Mouse (Mus musculus) cortical plate, adult 2 months (tissue): ENCODE results near the gene Uhrf1bp1l. TPM values are rescaled to one million over a fixed set of nuclear protein-coding genes. Genes with fewer than 3 reads are reported as not detected.
A peak's percentile ranks its signal among the peaks of the same experiment; 100 is the strongest.

Source experiments
- H3K27ac ChIP-seq: fragments of 200-500 bp; 2 replicates; pipeline ENCODE4 v1.5.1; 2012; ENCODE audit warnings: low read length, control low read depth, inconsistent platforms; ENCODE audit not compliant: insufficient read depth
- H3K4me1 ChIP-seq: fragments of 200-500 bp; 2 replicates; pipeline ENCODE4 v1.6.1; 2011; ENCODE audit warnings: low read length; ENCODE audit not compliant: control insufficient read depth, insufficient read depth
- H3K4me3 ChIP-seq: fragments of 200-500 bp; 2 replicates; pipeline ENCODE4 v1.5.1; 2011; ENCODE audit warnings: mild to moderate bottlenecking, low read length, control low read depth; ENCODE audit not compliant: insufficient read depth
- CTCF ChIP-seq: fragments of 200-500 bp; IDR thresholded peaks from 2 replicates; pipeline ENCODE4 v1.5.1; 2011; ENCODE audit warnings: mild to moderate bottlenecking, control low read depth, low read length; ENCODE audit not compliant: insufficient read depth; ENCODE audit errors: extremely low read depth
- POLR2A ChIP-seq: fragments of 200-500 bp; IDR thresholded peaks from 2 replicates; pipeline ENCODE4 v1.6.1; 2011; ENCODE audit warnings: mild to moderate bottlenecking, low read length, control low read depth; ENCODE audit not compliant: insufficient read depth; ENCODE audit errors: extremely low read depth
- polyA plus RNA-seq: library from polyadenylated mRNA; depleted of rRNA; stranded (reverse); fragments of >200 nt; gene quantifications from 2 replicates; pipeline ENCODE4 v1.2.3, GENCODE M21; 2012

Gene Uhrf1bp1l
- polyA plus RNA-seq, 1 experiment: 46.6 TPM

- Histone ChIP-seq H3K27ac (no peak overlapping the region), H3K4me1 (no peaks in the 10 kb centered on the region), H3K4me3 (no peak overlapping the region)
- no peak for TF ChIP-seq CTCF
- TF ChIP-seq POLR2A: no peak
Measured at GRCm38 (mm10) chr10:89722247-89723195, 22.3 kb upstream of the Uhrf1bp1l start.

- Histone ChIP-seq H3K27ac (no peak overlapping the region), H3K4me1 (no peaks in the 10 kb centered on the region), H3K4me3 (no peak overlapping the region)
- TF ChIP-seq CTCF (no peak), POLR2A (no peak)
Measured at GRCm38 (mm10) chr10:89730386-89730785, 14.4 kb upstream of the Uhrf1bp1l start.

GRCm38 (mm10) chr10:89731341-89731740 lies 13.4 kb upstream of the Uhrf1bp1l start:
- H3K4me1 ChIP-seq: no peaks in the 10 kb centered on the region
- no peak overlapping the region for H3K27ac ChIP-seq
- no peak for TF ChIP-seq CTCF
- no peak for TF ChIP-seq POLR2A
- peak overlapping the region; percentile 59 for H3K4me3 ChIP-seq

- no peak within 1 kb of the TSS for H3K27ac ChIP-seq
- H3K4me3 ChIP-seq: peak within 1 kb of the TSS; percentile 59
- no peaks in the 10 kb centered on the region for H3K4me1 ChIP-seq
- peak; percentile 94 for TF ChIP-seq POLR2A
- no peak for TF ChIP-seq CTCF
Measured at GRCm38 (mm10) chr10:89732001-89732794, 12.6 kb upstream of the Uhrf1bp1l start, which contains the start of gene Actr6. Gene Actr6, minus strand, starts transcription at chr10:89732295.

GRCm38 (mm10) chr10:89737092-89737491 lies 7.7 kb upstream of the Uhrf1bp1l start:
- Histone ChIP-seq H3K4me1 (no peaks in the 10 kb centered on the region), H3K27ac (no peak overlapping the region), H3K4me3 (no peak overlapping the region)
- TF ChIP-seq CTCF (0 out of 2 replicates have a peak, but pooled peaks have one; percentile 2), POLR2A (no peak)

- no peaks in the 10 kb centered on the region for H3K4me1 ChIP-seq
- no peak for TF ChIP-seq CTCF
- TF ChIP-seq POLR2A: no peak
- no peak overlapping the region for H3K27ac ChIP-seq
- H3K4me3 ChIP-seq: no peak overlapping the region
Measured at GRCm38 (mm10) chr10:89737887-89738286, 6.9 kb upstream of the Uhrf1bp1l start.

- no peak overlapping the region for H3K4me3 ChIP-seq
- TF ChIP-seq CTCF (no peak), POLR2A (no peak)
- no peaks in the 10 kb centered on the region for H3K4me1 ChIP-seq
- H3K27ac ChIP-seq: no peak overlapping the region
Measured at GRCm38 (mm10) chr10:89738395-89738794, 6.4 kb upstream of the Uhrf1bp1l start.

GRCm38 (mm10) chr10:89739703-89740102 lies 5.1 kb upstream of the Uhrf1bp1l start:
- TF ChIP-seq CTCF: no peak
- TF ChIP-seq POLR2A: no peak
- Histone ChIP-seq H3K27ac (no peak overlapping the region), H3K4me1 (no peaks in the 10 kb centered on the region), H3K4me3 (no peak overlapping the region)

GRCm38 (mm10) chr10:89740995-89741394 lies 3.8 kb upstream of the Uhrf1bp1l start:
- Histone ChIP-seq H3K27ac (no peak overlapping the region), H3K4me1 (no peaks in the 10 kb centered on the region), H3K4me3 (no peak overlapping the region)
- TF ChIP-seq CTCF: no peak
- TF ChIP-seq POLR2A: no peak

GRCm38 (mm10) chr10:89743266-89743665 lies 1.5 kb upstream of the Uhrf1bp1l start:
- Histone ChIP-seq H3K27ac (no peak overlapping the region), H3K4me3 (no peak overlapping the region), H3K4me1 (no peaks in the 10 kb centered on the region)
- TF ChIP-seq POLR2A (no peak), CTCF (no peak)
